Mouse (Mus musculus): ENCODE data around the gene Slc37a3. TPM values are rescaled to one million over a fixed set of nuclear protein-coding genes. Genes with fewer than 3 reads are reported as not detected.

Slc37a3 gene
- polyA plus RNA-seq, 2 experiments, result 42.8 to 62.6 TPM

GRCm38 (mm10) chr6:39395916-39396315, 18.4 kb upstream of the Slc37a3 start:
- no peaks in the 10 kb centered on the region for H3K4me1 ChIP-seq (ENCODE audit: control insufficient read depth, insufficient read depth, low read length)
- TF ChIP-seq POLR2A (IDR thresholded peaks at IDR 0.05; ENCODE audit: borderline replicate concordance, extremely low read depth, insufficient read depth, insufficient read length), result no peak
- no peak overlapping the region for H3K9ac ChIP-seq (ENCODE audit: low read depth, low read length, severe bottlenecking)
- no peak overlapping the region for H3K27ac ChIP-seq (replicated peaks; ENCODE audit: low read depth, low read length)
- peaks cover 14% of the 10 kb centered on the region for H3K36me3 ChIP-seq (ENCODE audit: control insufficient read depth, insufficient read depth, low read length)
- no peak overlapping the region for H3K4me3 ChIP-seq (replicated peaks; ENCODE audit: low read length)
- DNase-seq (ENCODE audit: low spot score), result no peak
- H3K4me2 ChIP-seq (replicated peaks; ENCODE audit: low read depth, low read length, severe bottlenecking), result no peak overlapping the region
- H3K9me3 ChIP-seq (ENCODE audit: control insufficient read depth, low read length), result no peaks in the 10 kb centered on the region
- 72% methylated on average over 4 of the region's 4 CpGs for WGBS
- ATAC-seq (ENCODE audit: low FRiP score, low read depth), result no peak
- no peaks in the 10 kb centered on the region for H3K27me3 ChIP-seq (ENCODE audit: control insufficient read depth, insufficient read depth, low read length)

- Histone ChIP-seq H3K4me1 (ENCODE audit: control insufficient read depth, insufficient read depth, low read length) (no peaks in the 10 kb centered on the region), H3K27ac (replicated peaks; ENCODE audit: low read depth, low read length) (no peak overlapping the region), H3K9me3 (ENCODE audit: control insufficient read depth, low read length) (no peaks in the 10 kb centered on the region), H3K4me2 (replicated peaks; ENCODE audit: low read depth, low read length, severe bottlenecking) (no peak overlapping the region), H3K4me3 (replicated peaks; ENCODE audit: low read length) (no peak overlapping the region), H3K36me3 (ENCODE audit: control insufficient read depth, insufficient read depth, low read length) (peaks cover 14% of the 10 kb centered on the region), H3K9ac (ENCODE audit: low read depth, low read length, severe bottlenecking) (no peak overlapping the region), H3K27me3 (ENCODE audit: control insufficient read depth, insufficient read depth, low read length) (no peaks in the 10 kb centered on the region)
- DNase-seq (ENCODE audit: low spot score), result no peak
- no peak for ATAC-seq (ENCODE audit: low FRiP score, low read depth)
- 56% methylated on average over 4 of the region's 4 CpGs for WGBS
- no peak for TF ChIP-seq POLR2A (IDR thresholded peaks at IDR 0.05; ENCODE audit: borderline replicate concordance, extremely low read depth, insufficient read depth, insufficient read length)
Observed at GRCm38 (mm10) chr6:39395471-39395870, 18.0 kb upstream of the Slc37a3 start.

GRCm38 (mm10) chr6:39389988-39390387, 12.5 kb upstream of the Slc37a3 start:
- Histone ChIP-seq H3K9ac (ENCODE audit: low read depth, low read length, severe bottlenecking) (no peak overlapping the region), H3K4me3 (replicated peaks; ENCODE audit: low read length) (no peak overlapping the region), H3K9me3 (ENCODE audit: control insufficient read depth, low read length) (no peaks in the 10 kb centered on the region), H3K36me3 (ENCODE audit: control insufficient read depth, insufficient read depth, low read length) (no peaks in the 10 kb centered on the region), H3K27ac (replicated peaks; ENCODE audit: low read depth, low read length) (no peak overlapping the region), H3K27me3 (ENCODE audit: control insufficient read depth, insufficient read depth, low read length) (no peaks in the 10 kb centered on the region), H3K4me2 (replicated peaks; ENCODE audit: low read depth, low read length, severe bottlenecking) (no peak overlapping the region), H3K4me1 (ENCODE audit: control insufficient read depth, insufficient read depth, low read length) (no peaks in the 10 kb centered on the region)
- no peak for ATAC-seq (ENCODE audit: low FRiP score, low read depth)
- TF ChIP-seq POLR2A (IDR thresholded peaks at IDR 0.05; ENCODE audit: borderline replicate concordance, extremely low read depth, insufficient read depth, insufficient read length), result no peak
- no peak for DNase-seq (ENCODE audit: low spot score)
- WGBS, result 93% methylated on average over 2 of the region's 2 CpGs

GRCm38 (mm10) chr6:39381125-39381880, 3.8 kb upstream of the Slc37a3 start, which contains the start of gene Rab19:
Gene Rab19, plus strand, starts transcription at chr6:39381175.
- ATAC-seq (ENCODE audit: low FRiP score, low read depth) (no peak), DNase-seq (ENCODE audit: low spot score) (no peak)
- Histone ChIP-seq H3K4me2 (replicated peaks; ENCODE audit: low read depth, low read length, severe bottlenecking) (peak within 1 kb of the TSS; percentile 38), H3K4me3 (replicated peaks; ENCODE audit: low read length) (peak within 1 kb of the TSS; percentile 22), H3K27ac (replicated peaks; ENCODE audit: low read depth, low read length) (no peak within 1 kb of the TSS), H3K9me3 (ENCODE audit: control insufficient read depth, low read length) (no peaks in the 10 kb centered on the region), H3K27me3 (ENCODE audit: control insufficient read depth, insufficient read depth, low read length) (no peaks in the 10 kb centered on the region), H3K9ac (ENCODE audit: low read depth, low read length, severe bottlenecking) (peak within 1 kb of the TSS; percentile 29; the same call in 1 of the 2 replicates), H3K4me1 (ENCODE audit: control insufficient read depth, insufficient read depth, low read length) (peaks cover 8% of the 10 kb centered on the region; the same call in 1 of the 2 replicates), H3K36me3 (ENCODE audit: control insufficient read depth, insufficient read depth, low read length) (no peaks in the 10 kb centered on the region)
- 9% methylated on average over 20 of the region's 20 CpGs for WGBS
- TF ChIP-seq POLR2A (IDR thresholded peaks at IDR 0.05; ENCODE audit: borderline replicate concordance, extremely low read depth, insufficient read depth, insufficient read length), result no peak

GRCm38 (mm10) chr6:39380276-39380675, 2.8 kb upstream of the Slc37a3 start:
- no peak overlapping the region for H3K4me2 ChIP-seq (replicated peaks; ENCODE audit: low read depth, low read length, severe bottlenecking)
- H3K27ac ChIP-seq (replicated peaks; ENCODE audit: low read depth, low read length), result no peak overlapping the region
- ATAC-seq (ENCODE audit: low FRiP score, low read depth) (no peak), DNase-seq (ENCODE audit: low spot score) (no peak)
- no peaks in the 10 kb centered on the region for H3K36me3 ChIP-seq (ENCODE audit: control insufficient read depth, insufficient read depth, low read length)
- no peaks in the 10 kb centered on the region for H3K27me3 ChIP-seq (ENCODE audit: control insufficient read depth, insufficient read depth, low read length)
- peaks cover 13% of the 10 kb centered on the region; the same call in 1 of the 2 replicates for H3K4me1 ChIP-seq (ENCODE audit: control insufficient read depth, insufficient read depth, low read length)
- 89% methylated on average over 3 of the region's 3 CpGs for WGBS
- no peak overlapping the region for H3K4me3 ChIP-seq (replicated peaks; ENCODE audit: low read length)
- H3K9me3 ChIP-seq (ENCODE audit: control insufficient read depth, low read length), result no peaks in the 10 kb centered on the region
- no peak for TF ChIP-seq POLR2A (IDR thresholded peaks at IDR 0.05; ENCODE audit: borderline replicate concordance, extremely low read depth, insufficient read depth, insufficient read length)
- H3K9ac ChIP-seq (ENCODE audit: low read depth, low read length, severe bottlenecking), result no peak overlapping the region
